Mouse (Mus musculus): ENCODE results near the gene Dab2ip. TPM values are rescaled to one million over a fixed set of nuclear protein-coding genes. Genes with fewer than 3 reads are reported as not detected.

Dab2ip gene
- polyA plus RNA-seq, 1 experiment from 2014 or later: 40.0 TPM

- Histone ChIP-seq H3K9ac (peak overlapping the region; percentile 93), H3K4me3 (peak overlapping the region; percentile 69), H3K27me3 (replicated peaks) (peaks cover 54% of the 10 kb centered on the region), H3K27ac (replicated peaks) (peak overlapping the region; percentile 98), H3K9me3 (no peaks in the 10 kb centered on the region), H3K4me1 (peaks cover 71% of the 10 kb centered on the region), H3K36me3 (no peaks in the 10 kb centered on the region), H3K4me2 (peak overlapping the region; percentile 82)
- peak; percentile 48; the same call in 1 of the 2 replicates for ATAC-seq (ENCODE audit: extremely low read depth, insufficient number of reproducible peaks, low FRiP score, low TSS enrichment)
- WGBS: under 1% methylated on average over 46 of the region's 46 CpGs
These were observed 24.4 kb downstream of the Dab2ip start for GRCm38 (mm10) chr2:35582341-35582941.

GRCm38 (mm10) chr2:35583406-35583805, 25.3 kb downstream of the Dab2ip start:
- peaks cover 81% of the 10 kb centered on the region for H3K4me1 ChIP-seq
- peak overlapping the region; percentile 82 for H3K4me2 ChIP-seq
- peak overlapping the region; percentile 69 for H3K4me3 ChIP-seq
- H3K27ac ChIP-seq (replicated peaks): peak overlapping the region; percentile 98
- peaks cover 47% of the 10 kb centered on the region for H3K27me3 ChIP-seq (replicated peaks)
- 36% methylated on average over 5 of the region's 5 CpGs for WGBS
- H3K9ac ChIP-seq: peak overlapping the region; percentile 93
- H3K9me3 ChIP-seq: no peaks in the 10 kb centered on the region
- no peak for ATAC-seq (ENCODE audit: extremely low read depth, insufficient number of reproducible peaks, low FRiP score, low TSS enrichment)
- H3K36me3 ChIP-seq: no peaks in the 10 kb centered on the region

DNA sequence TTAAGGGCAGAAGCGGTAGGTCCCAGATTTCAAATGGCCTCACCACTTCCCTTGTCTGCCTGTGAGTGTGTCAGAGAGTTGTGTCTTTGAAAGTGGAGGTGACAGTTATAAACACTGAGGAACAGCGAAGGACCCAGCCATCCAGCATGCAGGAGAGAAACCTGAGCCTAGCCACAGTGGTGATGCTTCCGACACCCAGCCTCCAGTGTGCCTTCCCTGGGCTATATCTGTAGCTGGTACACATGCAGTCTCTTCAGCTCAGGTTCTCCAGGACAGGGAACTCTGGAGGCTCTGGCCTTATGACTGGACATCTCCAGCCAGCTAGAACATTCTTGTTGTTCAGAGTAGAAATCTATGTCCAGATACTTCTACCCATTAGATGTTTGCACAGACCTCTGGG, 25.9 kb downstream of the Dab2ip start:
- Histone ChIP-seq H3K36me3 (no peaks in the 10 kb centered on the region), H3K9ac (peak overlapping the region; percentile 93), H3K4me2 (peak overlapping the region; percentile 82), H3K4me3 (peak overlapping the region; percentile 69), H3K4me1 (peaks cover 82% of the 10 kb centered on the region), H3K27me3 (replicated peaks) (peaks cover 47% of the 10 kb centered on the region), H3K27ac (replicated peaks) (peak overlapping the region; percentile 98; the same call in 1 of the 2 replicates), H3K9me3 (no peaks in the 10 kb centered on the region)
- WGBS: 55% methylated on average over 3 of the region's 3 CpGs
- no peak for ATAC-seq (ENCODE audit: extremely low read depth, insufficient number of reproducible peaks, low FRiP score, low TSS enrichment)

GRCm38 (mm10) chr2:35588368-35588767, 30.3 kb downstream of the Dab2ip start:
- H3K9me3 ChIP-seq: no peaks in the 10 kb centered on the region
- 7% methylated on average over 9 of the region's 9 CpGs for WGBS
- peaks cover 100% of the 10 kb centered on the region for H3K4me1 ChIP-seq
- peak overlapping the region; percentile 97 for H3K27ac ChIP-seq (replicated peaks)
- H3K36me3 ChIP-seq: no peaks in the 10 kb centered on the region
- H3K4me3 ChIP-seq: no peak overlapping the region; the same call in 1 of the 2 replicates
- H3K4me2 ChIP-seq: peak overlapping the region; percentile 61
- H3K27me3 ChIP-seq (replicated peaks): peaks cover 27% of the 10 kb centered on the region
- peak overlapping the region; percentile 70 for H3K9ac ChIP-seq
- peak; percentile 50; the same call in 1 of the 2 replicates for ATAC-seq (ENCODE audit: extremely low read depth, insufficient number of reproducible peaks, low FRiP score, low TSS enrichment)

DNA sequence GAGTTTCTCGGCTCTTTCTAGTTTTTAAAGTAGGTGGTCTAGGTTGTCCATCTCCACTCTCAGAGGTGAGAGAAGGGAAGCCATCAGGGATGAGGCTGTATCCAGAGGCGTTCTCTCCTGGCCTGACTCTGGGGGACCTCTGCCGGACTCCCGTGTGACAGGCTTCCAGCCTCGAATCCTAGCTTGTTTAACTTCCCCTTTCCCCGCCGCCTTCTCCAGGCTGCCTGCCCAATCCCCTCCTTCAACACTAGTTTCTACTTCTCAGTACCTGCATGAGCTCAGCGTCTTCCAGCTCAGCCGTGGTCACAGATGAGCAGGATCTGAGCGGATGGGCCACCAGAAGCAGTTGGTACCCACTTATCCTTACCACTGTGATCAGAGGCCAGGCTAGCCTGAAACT, 31.3 kb downstream of the Dab2ip start:
- Histone ChIP-seq H3K27ac (replicated peaks) (peak overlapping the region; percentile 97), H3K4me1 (peaks cover 100% of the 10 kb centered on the region), H3K4me2 (peak overlapping the region; percentile 61), H3K27me3 (replicated peaks) (peaks cover 22% of the 10 kb centered on the region; the same call in 1 of the 2 replicates), H3K9me3 (no peaks in the 10 kb centered on the region), H3K4me3 (no peak overlapping the region), H3K36me3 (no peaks in the 10 kb centered on the region), H3K9ac (peak overlapping the region; percentile 70)
- no peak for ATAC-seq (ENCODE audit: extremely low read depth, insufficient number of reproducible peaks, low FRiP score, low TSS enrichment)
- 63% methylated on average over 10 of the region's 10 CpGs for WGBS

- H3K4me2 ChIP-seq: peak overlapping the region; percentile 61; the same call in 1 of the 2 replicates
- 0 out of 2 replicates have a peak, but pooled peaks have one; percentile 10 for ATAC-seq (ENCODE audit: extremely low read depth, insufficient number of reproducible peaks, low FRiP score, low TSS enrichment)
These were observed 31.7 kb downstream of the Dab2ip start for GRCm38 (mm10) chr2:35589800-35590199.

GRCm38 (mm10) chr2:35591961-35592724, 34.1 kb downstream of the Dab2ip start:
- Histone ChIP-seq H3K36me3 (no peaks in the 10 kb centered on the region), H3K27ac (replicated peaks) (peak overlapping the region; percentile 91), H3K9me3 (no peaks in the 10 kb centered on the region), H3K4me3 (no peak overlapping the region), H3K27me3 (replicated peaks) (0 out of 2 replicates have a peak, but pooled peaks cover 4% of the 10 kb centered on the region), H3K4me2 (peak overlapping the region; percentile 33), H3K4me1 (peaks cover 100% of the 10 kb centered on the region), H3K9ac (peak overlapping the region; percentile 65)
- no peak for ATAC-seq (ENCODE audit: extremely low read depth, insufficient number of reproducible peaks, low FRiP score, low TSS enrichment)
- 48% methylated on average over 14 of the region's 14 CpGs for WGBS

More at GRCm38 (mm10) chr2:35589800-35590199, 31.7 kb downstream of the Dab2ip start:
- Histone ChIP-seq H3K4me3 (no peak overlapping the region), H3K27ac (replicated peaks) (peak overlapping the region; percentile 97), H3K9ac (peak overlapping the region; percentile 70), H3K27me3 (replicated peaks) (peaks cover 19% of the 10 kb centered on the region; the same call in 1 of the 2 replicates), H3K36me3 (no peaks in the 10 kb centered on the region), H3K4me1 (peaks cover 100% of the 10 kb centered on the region), H3K9me3 (no peaks in the 10 kb centered on the region)
- 40% methylated on average over 4 of the region's 4 CpGs for WGBS

GRCm38 (mm10) chr2:35592725-35593392, 34.8 kb downstream of the Dab2ip start:
- 40% methylated on average over 9 of the region's 9 CpGs for WGBS
- Histone ChIP-seq H3K27ac (replicated peaks) (peak overlapping the region; percentile 91), H3K4me1 (peaks cover 100% of the 10 kb centered on the region), H3K36me3 (no peaks in the 10 kb centered on the region), H3K9me3 (no peaks in the 10 kb centered on the region), H3K4me3 (no peak overlapping the region), H3K27me3 (replicated peaks) (0 out of 2 replicates have a peak, but pooled peaks cover 4% of the 10 kb centered on the region), H3K4me2 (peak overlapping the region; percentile 33), H3K9ac (peak overlapping the region; percentile 65; the same call in 1 of the 2 replicates)
- ATAC-seq (ENCODE audit: extremely low read depth, insufficient number of reproducible peaks, low FRiP score, low TSS enrichment): no peak

- H3K9me3 ChIP-seq: no peaks in the 10 kb centered on the region
- peak overlapping the region; percentile 91; the same call in 1 of the 2 replicates for H3K27ac ChIP-seq (replicated peaks)
- no peak overlapping the region for H3K4me3 ChIP-seq
- no peak overlapping the region for H3K9ac ChIP-seq
- H3K27me3 ChIP-seq (replicated peaks): 0 out of 2 replicates have a peak, but pooled peaks cover 4% of the 10 kb centered on the region
- peaks cover 100% of the 10 kb centered on the region for H3K4me1 ChIP-seq
- 71% methylated on average over 7 of the region's 7 CpGs for WGBS
- no peaks in the 10 kb centered on the region for H3K36me3 ChIP-seq
- H3K4me2 ChIP-seq: no peak overlapping the region
- ATAC-seq (ENCODE audit: extremely low read depth, insufficient number of reproducible peaks, low FRiP score, low TSS enrichment): no peak
These were observed 35.8 kb downstream of the Dab2ip start for GRCm38 (mm10) chr2:35593889-35594288.

GRCm38 (mm10) chr2:35595102-35595501, 37.0 kb downstream of the Dab2ip start:
- H3K4me1 ChIP-seq: peaks cover 96% of the 10 kb centered on the region
- no peak for ATAC-seq (ENCODE audit: extremely low read depth, insufficient number of reproducible peaks, low FRiP score, low TSS enrichment)
- peak overlapping the region; percentile 42; the same call in 1 of the 2 replicates for H3K9ac ChIP-seq
- H3K4me3 ChIP-seq: no peak overlapping the region
- H3K27ac ChIP-seq (replicated peaks): peak overlapping the region; percentile 91
- WGBS: 21% methylated on average over 1 of the region's 1 CpGs
- H3K9me3 ChIP-seq: no peaks in the 10 kb centered on the region
- H3K27me3 ChIP-seq (replicated peaks): 0 out of 2 replicates have a peak, but pooled peaks cover 4% of the 10 kb centered on the region
- no peaks in the 10 kb centered on the region for H3K36me3 ChIP-seq
- peak overlapping the region; percentile 10; the same call in 1 of the 2 replicates for H3K4me2 ChIP-seq

DNA sequence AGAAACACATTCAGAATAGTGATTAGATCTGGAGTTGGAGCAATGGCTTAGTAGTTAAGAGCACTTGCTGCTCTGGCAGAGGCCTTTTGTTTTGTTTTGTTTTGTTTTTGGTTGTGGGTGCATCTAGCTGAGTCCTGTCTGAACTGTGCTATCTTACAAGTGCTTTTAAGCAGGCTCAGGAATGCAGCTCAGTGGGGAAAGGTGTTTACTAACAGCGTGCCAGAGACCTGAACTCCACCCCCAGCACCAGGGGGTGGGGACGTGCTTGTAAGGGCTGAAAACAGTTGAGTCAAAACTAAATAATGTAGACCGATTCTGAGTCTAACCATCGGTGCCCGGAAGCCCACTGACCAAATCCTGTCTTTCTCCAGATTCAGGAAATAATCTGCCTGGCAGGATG, 37.7 kb downstream of the Dab2ip start:
- H3K9me3 ChIP-seq: no peaks in the 10 kb centered on the region
- no peaks in the 10 kb centered on the region for H3K27me3 ChIP-seq (replicated peaks)
- H3K4me2 ChIP-seq: 0 out of 2 replicates have a peak overlapping the region, but pooled peaks have one; percentile 10
- H3K4me1 ChIP-seq: peaks cover 92% of the 10 kb centered on the region
- no peak overlapping the region for H3K4me3 ChIP-seq
- peak overlapping the region; percentile 91 for H3K27ac ChIP-seq (replicated peaks)
- H3K36me3 ChIP-seq: no peaks in the 10 kb centered on the region
- no peak for ATAC-seq (ENCODE audit: extremely low read depth, insufficient number of reproducible peaks, low FRiP score, low TSS enrichment)
- peak overlapping the region; percentile 4; the same call in 1 of the 2 replicates for H3K9ac ChIP-seq
- WGBS: 49% methylated on average over 5 of the region's 5 CpGs

Measured in heart, embryonic 13.5 days (tissue).